Mouse (Mus musculus): ENCODE measurements around the gene Gpr155. TPM values are rescaled to one million over a fixed set of nuclear protein-coding genes. Genes with fewer than 3 reads are reported as not detected.

Gene Gpr155
- polyA plus RNA-seq, 3 experiments from 2014 or later = 22.1 to 24.3 (median 24.1) TPM

- no peak for ATAC-seq
Measured at GRCm38 (mm10) chr2:73385641-73386355, 574 bp downstream of the Gpr155 start.

- ATAC-seq = no peak
Measured at GRCm38 (mm10) chr2:73385172-73385571, 1.2 kb downstream of the Gpr155 start.

DNA sequence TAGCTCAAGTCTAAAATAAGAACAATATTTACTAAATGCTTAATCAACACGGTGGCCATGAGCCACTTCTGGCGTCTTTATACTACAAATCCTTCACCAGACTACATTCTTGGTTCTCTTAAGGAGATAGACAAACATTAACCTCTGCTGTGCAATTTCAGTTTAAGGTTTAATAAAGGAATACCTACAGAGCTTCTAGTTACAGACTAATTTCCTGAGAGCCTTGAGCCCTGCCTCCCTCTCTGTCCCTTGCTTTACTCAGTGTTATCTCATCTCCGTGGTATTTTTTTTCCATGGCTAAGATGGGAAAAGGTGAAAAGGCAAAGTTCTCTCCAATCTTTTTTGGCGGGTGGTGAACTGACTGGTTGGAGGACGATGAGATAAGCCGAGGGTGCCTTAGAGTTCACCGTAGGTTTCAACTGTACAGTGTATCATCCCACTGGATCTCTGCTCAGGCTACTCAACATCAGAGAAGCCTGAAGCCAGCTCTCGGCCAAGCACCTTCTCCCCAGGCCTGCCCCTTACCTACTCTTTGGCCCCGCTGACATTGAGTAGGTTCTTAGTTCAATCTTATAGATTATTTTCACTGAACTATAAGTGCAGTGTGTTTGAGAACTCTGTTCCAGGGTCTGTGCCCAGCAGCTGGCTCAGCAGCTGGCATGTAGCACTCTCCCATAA lies 5.9 kb downstream of the Gpr155 start:
- no peak for ATAC-seq

- no peak for ATAC-seq
Measured at GRCm38 (mm10) chr2:73379656-73380055, 6.7 kb downstream of the Gpr155 start.

- no peak for ATAC-seq
Measured at GRCm38 (mm10) chr2:73378326-73378725, 8.0 kb downstream of the Gpr155 start.

GRCm38 (mm10) chr2:73371530-73372335 lies 14.6 kb downstream of the Gpr155 start:
- no peak for ATAC-seq

DNA sequence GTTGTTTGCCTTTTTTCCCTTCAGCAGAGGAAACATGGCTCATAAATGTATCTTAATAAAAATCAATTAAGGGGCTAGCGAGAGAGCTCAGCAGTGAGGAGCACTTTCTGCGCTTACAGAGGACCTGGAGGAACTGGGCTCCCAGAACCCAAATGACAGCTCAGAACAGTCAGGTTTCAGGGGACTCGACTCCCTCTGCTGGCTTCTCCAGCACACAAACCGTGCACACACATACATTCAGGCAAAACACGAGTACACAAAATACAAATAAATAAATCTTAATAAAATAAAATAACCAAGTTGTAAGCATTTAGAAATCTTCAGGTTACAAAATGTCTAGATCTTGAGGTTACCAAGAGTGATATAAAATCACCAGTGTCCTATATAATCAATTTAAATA lies 22.9 kb downstream of the Gpr155 start:
- ATAC-seq = no peak

DNA sequence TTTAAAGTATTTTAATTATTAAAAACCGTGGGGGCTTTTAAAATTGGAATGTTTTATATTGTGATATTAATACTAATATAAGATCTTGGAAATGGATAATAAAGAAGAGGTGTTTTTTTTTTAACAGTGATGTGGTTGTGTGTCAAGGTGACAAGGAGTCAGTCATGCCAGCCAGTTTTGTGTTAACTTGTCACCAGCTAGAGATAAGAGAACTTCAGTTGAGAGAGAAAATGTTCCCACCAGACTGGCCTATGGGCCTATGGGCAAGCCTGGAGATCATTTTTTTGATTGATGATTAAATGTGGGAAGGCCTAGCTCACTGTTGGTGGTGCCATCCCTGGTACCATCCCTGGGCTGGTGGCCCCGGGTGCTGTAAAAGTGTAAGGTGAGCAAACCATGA lies 25.8 kb downstream of the Gpr155 start:
- no peak for ATAC-seq

DNA sequence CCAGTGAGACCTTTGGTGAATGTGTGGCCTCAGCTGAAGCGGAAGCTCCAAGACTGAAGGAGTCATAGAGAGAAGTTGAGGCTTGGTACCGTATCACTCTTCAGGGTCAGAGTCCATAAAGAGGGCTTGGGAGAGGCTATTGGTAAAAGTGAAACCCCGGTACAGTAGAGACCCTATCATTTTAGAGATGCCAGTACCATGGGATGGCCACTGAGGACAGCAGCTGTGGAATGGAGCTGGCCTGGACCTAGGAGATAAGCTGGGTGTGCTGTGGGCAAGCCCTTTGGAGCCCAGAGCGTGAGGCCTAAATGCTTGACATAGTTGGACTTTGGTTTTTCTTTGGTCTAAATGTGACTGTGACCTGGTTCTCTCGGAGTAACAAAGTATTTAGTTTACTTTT lies 26.4 kb downstream of the Gpr155 start:
- ATAC-seq = no peak

- ATAC-seq = no peak
Measured at GRCm38 (mm10) chr2:73357004-73357403, 29.4 kb downstream of the Gpr155 start.

DNA sequence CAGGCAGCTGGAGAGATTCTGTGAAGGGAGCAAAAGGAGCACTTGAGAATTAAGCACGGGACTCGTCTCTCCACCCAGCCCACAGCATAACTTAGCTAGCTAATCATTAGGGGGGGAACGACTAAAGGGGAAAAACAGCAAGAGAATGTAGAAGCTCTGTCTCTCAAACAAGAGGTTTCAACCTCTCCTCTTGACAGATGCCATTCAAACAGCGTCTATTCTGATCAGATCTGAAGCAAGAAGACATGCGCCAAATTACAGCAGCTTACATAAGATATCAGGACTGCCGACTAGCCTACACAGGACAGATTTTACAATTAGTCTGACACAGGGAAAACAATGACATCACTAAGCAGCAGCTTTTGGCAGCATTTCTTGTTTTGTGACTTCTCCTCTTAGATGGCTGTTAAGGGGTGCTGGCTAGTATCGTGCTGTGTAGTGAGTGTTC lies 34.4 kb downstream of the Gpr155 start:
- ATAC-seq = no peak

GRCm38 (mm10) chr2:73351496-73351895 lies 34.9 kb downstream of the Gpr155 start:
- ATAC-seq = no peak

GRCm38 (mm10) chr2:73348221-73348620 lies 38.2 kb downstream of the Gpr155 start:
- ATAC-seq = peak; percentile 49

DNA sequence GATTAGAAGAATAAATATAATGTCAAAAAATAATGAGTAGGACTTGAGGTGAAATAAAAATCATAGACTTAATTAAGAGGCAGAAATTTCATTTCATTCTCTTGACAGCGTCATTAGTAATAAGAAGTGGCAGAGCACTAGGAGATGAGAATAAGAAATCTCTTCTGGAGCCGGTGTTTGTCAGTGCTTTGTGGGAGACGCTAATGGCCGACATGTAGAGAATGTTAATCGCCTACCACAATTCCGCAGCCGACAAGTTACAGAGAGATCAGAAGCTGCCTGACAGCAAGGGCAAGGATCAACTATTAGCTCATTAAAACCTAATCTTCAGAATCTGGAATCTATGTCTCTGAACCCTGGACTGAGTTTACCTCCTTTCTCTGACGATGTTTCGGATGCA lies 38.6 kb downstream of the Gpr155 start:
- no peak for ATAC-seq

DNA sequence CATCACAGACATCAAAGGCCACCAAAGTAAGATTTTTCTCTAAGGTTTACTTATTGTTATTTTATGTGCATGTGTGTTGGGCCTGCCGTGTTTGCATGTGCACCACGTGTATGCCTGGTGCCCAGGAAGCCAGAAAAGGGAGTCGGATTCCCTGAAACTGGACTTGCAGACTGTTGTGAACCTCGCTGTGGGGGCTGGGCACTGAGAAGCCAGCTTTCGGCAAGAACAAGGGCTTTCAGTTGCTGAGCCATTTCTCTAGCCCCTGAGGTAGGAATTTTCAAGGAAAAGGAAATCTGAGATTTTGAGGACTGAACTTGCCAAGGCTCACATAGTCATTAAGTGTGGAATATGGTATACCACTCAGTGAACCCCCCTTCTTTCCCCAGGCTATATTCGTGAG lies 39.2 kb downstream of the Gpr155 start:
- no peak for ATAC-seq

DNA sequence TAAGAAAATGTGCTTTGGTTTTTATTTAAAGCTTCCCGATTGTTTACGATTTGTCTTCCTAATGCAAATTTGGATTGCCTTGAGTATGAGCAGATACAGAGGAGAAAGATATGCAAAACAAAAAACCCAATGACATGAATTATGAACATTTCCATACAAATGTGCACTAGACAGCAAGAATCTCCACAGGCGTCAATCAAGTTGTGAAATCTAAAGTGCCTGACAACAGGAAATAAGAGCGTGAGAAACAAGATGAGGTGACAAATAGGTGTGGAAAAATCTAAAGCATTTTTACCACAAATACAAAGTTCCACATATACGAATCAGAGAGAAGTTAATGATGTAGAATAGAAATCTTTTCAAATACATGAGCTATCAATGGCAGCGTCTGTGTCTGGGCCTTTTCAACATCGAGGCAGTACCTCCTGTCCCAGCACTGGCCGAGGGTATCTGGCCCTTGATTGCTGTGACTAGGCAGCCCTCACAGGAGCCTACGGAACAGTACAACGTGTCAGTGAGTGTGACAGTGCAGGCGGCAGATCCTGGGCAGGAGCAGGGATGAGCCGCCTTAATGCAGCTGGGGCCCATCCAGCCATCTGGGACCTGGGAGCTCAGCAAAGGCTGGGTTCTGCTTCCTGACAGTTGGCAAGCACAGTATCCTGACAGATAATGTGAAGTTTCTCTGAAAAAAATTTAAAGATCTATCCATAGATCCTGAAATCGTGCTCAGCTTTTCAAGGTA lies 39.9 kb downstream of the Gpr155 start:
- ATAC-seq = peak; percentile 73

- ATAC-seq = no peak
Measured at GRCm38 (mm10) chr2:73345204-73345603, 41.2 kb downstream of the Gpr155 start.

GRCm38 (mm10) chr2:73343701-73344100 lies 42.7 kb downstream of the Gpr155 start:
- no peak for ATAC-seq

DNA sequence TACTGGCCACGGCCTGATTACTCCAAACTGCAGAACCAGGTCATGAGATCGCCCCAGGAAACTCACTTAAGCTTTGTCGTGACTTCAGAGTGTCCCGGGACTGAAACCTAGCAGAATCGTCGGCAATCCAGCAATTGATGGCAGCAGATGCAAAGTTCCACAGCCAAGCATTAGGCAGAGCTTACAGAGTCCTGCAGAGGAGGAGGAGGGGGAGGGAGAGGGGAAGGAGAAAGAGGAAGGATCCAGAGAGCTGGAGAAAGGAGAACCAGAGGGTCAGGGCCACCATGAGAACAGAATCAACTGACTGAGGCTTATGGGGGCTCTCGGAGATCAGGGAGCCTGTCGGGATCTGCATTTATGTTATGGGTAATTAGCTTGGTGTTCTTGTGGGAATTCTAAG lies 48.0 kb downstream of the Gpr155 start:
- no peak for ATAC-seq

DNA sequence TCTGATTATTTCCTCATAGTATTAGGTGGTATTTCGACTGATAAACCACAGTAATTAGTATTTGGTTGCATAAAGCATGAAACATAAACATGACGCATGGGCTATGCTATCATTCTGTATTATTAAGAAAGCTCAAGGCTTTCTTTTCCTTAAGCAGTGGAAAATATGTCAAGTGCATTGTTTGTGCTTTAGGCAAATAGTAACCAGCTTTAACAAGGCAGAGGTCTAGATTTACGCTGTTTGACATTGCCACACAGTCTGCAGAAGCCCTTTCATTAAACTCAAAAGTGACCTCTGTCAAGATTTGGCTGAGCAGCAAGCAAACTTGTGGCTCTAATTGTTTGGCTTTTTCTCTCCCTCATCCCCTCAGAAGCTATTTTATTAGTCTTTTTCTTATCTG lies 50.4 kb downstream of the Gpr155 start:
- ATAC-seq = no peak

- no peak for ATAC-seq
Measured at GRCm38 (mm10) chr2:73325871-73326270, 60.5 kb downstream of the Gpr155 start.

- ATAC-seq = no peak
Measured at GRCm38 (mm10) chr2:73322991-73323390, 63.4 kb downstream of the Gpr155 start.

DNA sequence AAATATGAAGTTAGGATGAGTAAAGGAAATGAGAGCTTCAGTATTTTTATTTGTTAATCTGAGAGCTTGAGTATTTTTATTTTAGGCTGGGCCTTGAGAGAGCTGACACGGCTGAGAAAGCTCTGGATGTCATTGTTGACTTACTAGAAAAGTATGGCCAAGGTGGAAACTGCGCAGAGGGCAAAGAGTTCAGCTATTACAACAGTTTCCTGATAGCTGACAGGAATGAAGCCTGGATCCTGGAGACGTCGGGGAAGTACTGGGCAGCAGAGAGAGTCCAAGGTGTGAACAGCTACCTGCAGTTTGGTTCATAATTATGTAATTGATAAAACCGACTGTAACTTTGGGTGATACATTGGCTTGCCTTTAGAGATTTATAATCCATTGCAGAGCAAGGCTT lies 67.2 kb downstream of the Gpr155 start:
- no peak for ATAC-seq
